Mouse (Mus musculus) myocyte (in vitro differentiated cells): ENCODE results near the gene 4930469K13Rik. TPM values are rescaled to one million over a fixed set of nuclear protein-coding genes. Genes with fewer than 3 reads are reported as not detected.

Experiments used
- H3K27me3 ChIP-seq: one replicate; pipeline ENCODE4 v1.6.1; 2011; ENCODE audit not compliant: control insufficient read depth, insufficient read depth, insufficient read length
- H3K36me3 ChIP-seq: one replicate; pipeline ENCODE4 v1.6.1; 2011; ENCODE audit not compliant: control insufficient read depth, insufficient read depth
- H3K4me2 ChIP-seq: one replicate; pipeline ENCODE4 v1.6.1; 2011; ENCODE audit warnings: low read depth, control low read depth
- H3K4me3 ChIP-seq: one replicate; pipeline ENCODE4 v1.5.1; 2011; ENCODE audit warnings: mild to moderate bottlenecking, control low read depth, moderate library complexity
- H3K79me2 ChIP-seq: one replicate; pipeline ENCODE4 v1.6.1; 2011; ENCODE audit not compliant: control insufficient read depth, insufficient read depth
- H3ac ChIP-seq: one replicate; pipeline ENCODE4 v1.6.1; 2011; ENCODE audit not compliant: control insufficient read depth, insufficient read length
- CEBPB ChIP-seq: IDR thresholded peaks from 2 replicates; pipeline ENCODE4 v1.6.1; 2011; ENCODE audit warnings: mild to moderate bottlenecking, moderate library complexity; ENCODE audit not compliant: poor library complexity, insufficient read depth, severe bottlenecking
- E2F4 ChIP-seq: IDR thresholded peaks from one replicate; pipeline ENCODE4 v1.6.1; 2011; ENCODE audit warnings: mild to moderate bottlenecking, control low read depth, moderate library complexity; ENCODE audit not compliant: insufficient read depth
- MAX ChIP-seq: IDR thresholded peaks from one replicate; pipeline ENCODE4 v1.6.1; 2011; ENCODE audit warnings: low read depth, mild to moderate bottlenecking, control low read depth
- MYOD1 ChIP-seq, 3 experiments: IDR thresholded peaks; one replicate each; pipeline ENCODE4 v1.6.1; 2011; ENCODE audit warnings: control low read depth in 2 of 3, low read depth in 2 of 3, mild to moderate bottlenecking in 2 of 3, moderate library complexity in 1 of 3; ENCODE audit not compliant: insufficient read length in 2 of 3, control insufficient read depth in 1 of 3
- MYOG ChIP-seq, 3 experiments: IDR thresholded peaks; one replicate each; pipeline ENCODE4 v1.6.1; 2011; ENCODE audit warnings: control low read depth in 2 of 3, low read depth in 2 of 3, mild to moderate bottlenecking in 2 of 3; ENCODE audit not compliant: insufficient read length in 2 of 3, control insufficient read depth in 1 of 3, insufficient read depth in 1 of 3
- POLR2A ChIP-seq: IDR thresholded peaks from one replicate; pipeline ENCODE4 v1.6.1; 2011; ENCODE audit warnings: low read depth, mild to moderate bottlenecking, control low read depth, moderate library complexity; ENCODE audit not compliant: insufficient read length
- POLR2AphosphoS2 ChIP-seq: IDR thresholded peaks from one replicate; pipeline ENCODE4 v1.6.1; 2011; ENCODE audit warnings: low read depth, control low read depth; ENCODE audit not compliant: insufficient read length
- REST ChIP-seq: IDR thresholded peaks from one replicate; pipeline ENCODE4 v1.6.1; 2011; ENCODE audit warnings: mild to moderate bottlenecking, control low read depth, moderate library complexity; ENCODE audit not compliant: insufficient read depth, insufficient read length
- SRF ChIP-seq: IDR thresholded peaks from one replicate; pipeline ENCODE4 v1.6.1; 2011; ENCODE audit warnings: low read depth; ENCODE audit not compliant: control insufficient read depth, insufficient read length
- TCF12 ChIP-seq: IDR thresholded peaks from one replicate; pipeline ENCODE4 v1.6.1; 2011; ENCODE audit warnings: mild to moderate bottlenecking, control low read depth; ENCODE audit not compliant: poor library complexity, insufficient read depth, severe bottlenecking
- TCF3 ChIP-seq: IDR thresholded peaks from one replicate; pipeline ENCODE4 v1.6.1; 2011; ENCODE audit warnings: low read depth, control low read depth; ENCODE audit not compliant: insufficient read length
- USF1 ChIP-seq: IDR thresholded peaks from one replicate; pipeline ENCODE4 v1.6.1; 2011; ENCODE audit warnings: low read depth, mild to moderate bottlenecking, control low read depth, moderate library complexity
- polyA plus RNA-seq: library from polyadenylated mRNA; unstranded; fragments of >200 nt; fragmentation: generic; extraction: Trizol; gene quantifications from one replicate; pipeline ENCODE4 v1.2.1, GENCODE M21; 2012; ENCODE audit warnings: missing spikeins

Gene 4930469K13Rik
- polyA plus RNA-seq, 1 experiment, result not detected

- no peaks in the 10 kb centered on the region for H3K79me2 ChIP-seq
- H3ac ChIP-seq, result no peak within 1 kb of the TSS
- H3K36me3 ChIP-seq, result no peaks in the 10 kb centered on the region
- no peak for TF ChIP-seq TCF3
- TF ChIP-seq USF1, result no peak
- TF ChIP-seq TCF12, result no peak
- TF ChIP-seq E2F4, result no peak
- no peak for TF ChIP-seq POLR2AphosphoS2
- no peak for TF ChIP-seq REST
- no peak for TF ChIP-seq SRF
- TF ChIP-seq MYOD1 (IDR thresholded peaks at IDR 0.05; ENCODE audit: control insufficient read depth in 1 of 3, insufficient read length in 2 of 3, low read depth in 2 of 3), result no peak
- no peak for TF ChIP-seq POLR2A
- TF ChIP-seq MAX, result no peak
- TF ChIP-seq MYOG (IDR thresholded peaks at IDR 0.05; ENCODE audit: control insufficient read depth in 1 of 3, insufficient read depth in 1 of 3, insufficient read length in 2 of 3, low read depth in 2 of 3), result no peak
- TF ChIP-seq CEBPB, result no peak
- H3K27me3 ChIP-seq, result no peaks in the 10 kb centered on the region
- H3K4me3 ChIP-seq, result no peak within 1 kb of the TSS
- H3K4me2 ChIP-seq, result no peak within 1 kb of the TSS
Observed at GRCm38 (mm10) chr11:34046767-34047541, 51.4 kb downstream of the 4930469K13Rik start, which contains the start of gene Lcp2. Gene Lcp2, plus strand, starts transcription at chr11:34046920.

DNA sequence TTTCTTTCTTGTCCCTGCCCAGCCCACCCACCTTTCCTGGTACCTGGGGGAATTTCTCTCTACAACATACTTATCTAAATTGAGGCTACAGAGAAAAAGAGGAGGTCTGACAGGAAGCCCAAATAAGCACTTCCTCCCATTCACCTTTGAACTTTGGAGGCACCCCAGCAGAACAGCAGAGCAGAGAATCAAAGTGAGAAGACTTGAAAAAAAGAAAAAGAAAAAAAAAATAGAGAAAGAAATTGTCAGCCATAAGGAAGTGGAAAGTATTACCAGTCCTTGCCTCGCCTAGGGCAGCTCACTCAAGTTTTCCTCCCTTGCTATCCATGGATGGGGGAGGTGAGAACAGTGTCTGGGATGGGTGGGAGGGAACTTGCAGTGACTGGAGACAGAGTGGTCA lies 55.5 kb downstream of the 4930469K13Rik start:
- H3K27me3 ChIP-seq, result no peaks in the 10 kb centered on the region
- no peaks in the 10 kb centered on the region for H3K36me3 ChIP-seq
- TF ChIP-seq MAX (no peak), MYOD1 (IDR thresholded peaks at IDR 0.05; ENCODE audit: control insufficient read depth in 1 of 3, insufficient read length in 2 of 3, low read depth in 2 of 3) (no peak), E2F4 (no peak)
- no peak overlapping the region for H3ac ChIP-seq
- H3K4me2 ChIP-seq, result no peak overlapping the region
- no peak overlapping the region for H3K4me3 ChIP-seq
- no peaks in the 10 kb centered on the region for H3K79me2 ChIP-seq

DNA sequence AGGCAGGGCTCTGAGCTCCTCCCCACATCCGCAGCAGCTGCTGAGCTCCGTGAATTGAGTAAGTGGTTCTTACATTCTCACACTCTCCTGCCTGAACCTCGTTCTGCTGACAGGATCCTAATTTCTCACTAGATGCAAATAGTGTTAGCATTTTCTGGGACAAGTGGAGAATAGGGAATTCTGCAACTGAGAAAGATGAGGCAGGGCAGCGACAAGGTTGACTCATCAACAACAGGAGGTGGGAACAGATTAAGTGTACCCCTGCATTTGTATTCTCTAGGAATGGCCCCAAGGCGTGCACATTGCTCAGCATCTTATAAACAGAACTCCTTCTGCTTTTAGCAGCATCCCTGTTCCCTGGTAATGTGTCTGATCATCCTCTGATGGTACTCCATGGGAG lies 58.3 kb downstream of the 4930469K13Rik start:
- H3ac ChIP-seq, result no peak overlapping the region
- no peaks in the 10 kb centered on the region for H3K27me3 ChIP-seq
- H3K4me3 ChIP-seq, result no peak overlapping the region
- no peaks in the 10 kb centered on the region for H3K36me3 ChIP-seq
- no peaks in the 10 kb centered on the region for H3K79me2 ChIP-seq
- no peak overlapping the region for H3K4me2 ChIP-seq
- no peak for TF ChIP-seq MYOG (IDR thresholded peaks at IDR 0.05; ENCODE audit: control insufficient read depth in 1 of 3, insufficient read depth in 1 of 3, insufficient read length in 2 of 3, low read depth in 2 of 3)
- no peak for TF ChIP-seq POLR2A
- TF ChIP-seq MYOD1 (IDR thresholded peaks at IDR 0.05; ENCODE audit: control insufficient read depth in 1 of 3, insufficient read length in 2 of 3, low read depth in 2 of 3), result no peak
- TF ChIP-seq TCF12, result no peak
- TF ChIP-seq TCF3, result no peak
- no peak for TF ChIP-seq MAX
- TF ChIP-seq REST, result no peak
- TF ChIP-seq E2F4, result no peak
- no peak for TF ChIP-seq CEBPB
- TF ChIP-seq SRF, result no peak
- no peak for TF ChIP-seq USF1
- TF ChIP-seq POLR2AphosphoS2, result no peak

DNA sequence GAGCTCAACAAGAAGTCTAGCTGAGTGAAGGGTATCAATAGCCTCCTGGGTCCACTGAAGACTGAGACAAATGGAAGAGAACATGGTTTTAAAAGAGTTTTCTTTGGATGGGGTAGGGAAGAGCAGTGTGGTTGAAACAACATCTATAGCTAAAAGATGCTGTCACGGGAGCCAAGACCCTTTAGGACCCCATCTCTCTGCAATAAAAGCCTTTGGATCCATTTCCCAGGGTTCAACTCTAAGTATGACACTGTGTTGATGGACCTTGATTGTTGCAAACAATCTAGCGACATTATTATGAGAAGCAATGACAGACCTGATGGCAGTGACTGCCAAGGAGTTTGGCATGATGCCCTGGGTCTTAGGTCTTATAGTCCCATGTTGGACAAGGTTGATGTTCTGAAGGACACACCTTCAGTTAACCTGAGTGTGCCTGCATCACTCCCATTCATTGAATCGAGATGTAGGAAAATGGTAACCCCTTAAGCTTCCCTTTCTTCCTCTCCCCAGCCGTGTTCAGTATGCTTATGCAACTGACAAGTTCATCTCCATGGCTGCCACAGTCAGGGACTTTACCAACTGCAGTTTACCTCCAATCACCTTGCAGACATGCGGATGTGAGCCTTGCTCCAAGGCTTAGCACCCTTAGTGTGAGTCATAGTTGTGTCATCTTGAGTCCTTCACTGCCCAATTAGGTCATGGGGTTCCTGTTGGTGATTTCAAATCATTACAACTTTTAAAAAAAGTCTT lies 62.3 kb downstream of the 4930469K13Rik start:
- Histone ChIP-seq H3K4me2 (no peak overlapping the region), H3ac (no peak overlapping the region), H3K36me3 (no peaks in the 10 kb centered on the region), H3K4me3 (no peak overlapping the region), H3K79me2 (no peaks in the 10 kb centered on the region), H3K27me3 (no peaks in the 10 kb centered on the region)
- TF ChIP-seq SRF (no peak), MYOG (IDR thresholded peaks at IDR 0.05; ENCODE audit: control insufficient read depth in 1 of 3, insufficient read depth in 1 of 3, insufficient read length in 2 of 3, low read depth in 2 of 3) (no peak), POLR2AphosphoS2 (no peak), MYOD1 (IDR thresholded peaks at IDR 0.05; ENCODE audit: control insufficient read depth in 1 of 3, insufficient read length in 2 of 3, low read depth in 2 of 3) (no peak), REST (no peak), USF1 (no peak), CEBPB (no peak)

DNA sequence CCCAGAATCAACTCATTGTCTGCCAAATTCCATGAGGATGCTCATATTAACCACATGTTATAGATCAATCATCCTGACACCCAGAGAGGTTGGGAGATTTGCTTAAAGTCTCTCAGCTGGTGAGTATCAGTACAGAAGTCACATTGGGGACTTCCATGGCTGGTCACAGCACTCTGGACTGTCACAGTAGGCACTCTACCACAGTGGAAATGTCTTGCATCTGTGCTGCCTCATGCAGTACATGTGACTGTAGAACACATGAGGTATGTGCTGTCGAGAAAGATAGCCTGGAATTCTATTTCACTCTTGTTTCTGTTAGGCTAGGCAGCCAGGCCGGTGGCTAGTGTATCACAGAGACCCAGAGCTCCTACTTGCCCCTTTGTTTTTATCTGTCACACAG lies 63.6 kb downstream of the 4930469K13Rik start:
- TF ChIP-seq CEBPB, result no peak
- no peak for TF ChIP-seq SRF
- TF ChIP-seq POLR2A, result no peak
- TF ChIP-seq REST, result no peak
- H3K27me3 ChIP-seq, result no peaks in the 10 kb centered on the region

More for the DNA sequence above, 63.6 kb downstream of the 4930469K13Rik start:
- no peak overlapping the region for H3ac ChIP-seq
- no peaks in the 10 kb centered on the region for H3K36me3 ChIP-seq
- H3K79me2 ChIP-seq, result no peaks in the 10 kb centered on the region
- H3K4me3 ChIP-seq, result no peak overlapping the region
- no peak overlapping the region for H3K4me2 ChIP-seq
